Mouse (Mus musculus): ENCODE data around the gene Bbs10.

Bbs10 gene

GRCm38 (mm10) chr10:111298140-111299098 is at the start of gene Bbs10:
Gene Bbs10, plus strand, starts transcription at chr10:111298679.
- DNase-seq = peak; percentile 96 to 99

GRCm38 (mm10) chr10:111250192-111250591 is 48.3 kb upstream of the Bbs10 start:
- no peak for DNase-seq

DNA sequence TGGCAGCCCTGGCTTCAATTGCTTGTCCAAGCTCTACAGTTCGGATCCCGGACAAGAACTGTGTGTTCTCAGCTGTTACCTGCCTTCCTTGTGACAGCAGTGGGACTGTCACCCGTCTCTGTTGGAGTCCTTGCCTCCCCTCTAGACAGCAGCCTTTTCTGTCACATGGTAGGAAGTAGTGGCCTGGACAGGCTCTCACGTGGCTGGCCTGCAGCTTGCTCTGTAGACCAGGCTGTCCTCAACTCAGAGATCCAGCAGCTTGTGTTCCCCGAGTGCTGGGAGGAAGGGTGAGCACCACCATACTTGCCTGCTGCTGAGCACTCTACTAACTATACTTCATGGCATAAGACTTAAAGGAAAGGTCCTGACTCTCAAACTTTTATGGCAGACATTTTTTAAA is 46.8 kb upstream of the Bbs10 start:
- no peak for DNase-seq

DNA sequence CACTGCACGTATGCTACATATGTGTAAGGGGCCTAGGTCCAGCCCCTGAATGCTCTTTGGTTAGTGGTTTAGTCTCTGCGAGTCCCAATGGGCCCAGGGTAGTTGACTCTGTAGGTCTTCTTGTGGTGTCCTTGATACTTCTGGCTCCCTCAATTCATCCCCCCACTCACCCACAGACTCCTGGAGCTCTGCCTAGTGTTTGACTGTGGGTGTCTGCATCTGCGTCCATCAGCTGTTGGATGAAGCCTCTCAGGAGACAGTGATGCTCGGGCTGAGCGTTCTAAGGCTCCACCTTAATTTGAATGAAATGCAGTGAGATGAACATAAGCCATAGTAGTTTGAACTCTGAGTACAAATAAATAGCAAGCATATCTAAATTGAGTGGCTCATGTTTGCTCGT is 43.3 kb upstream of the Bbs10 start:
- no peak for DNase-seq

- no peak for DNase-seq
Observed at GRCm38 (mm10) chr10:111256156-111256555, 42.3 kb upstream of the Bbs10 start.

DNA sequence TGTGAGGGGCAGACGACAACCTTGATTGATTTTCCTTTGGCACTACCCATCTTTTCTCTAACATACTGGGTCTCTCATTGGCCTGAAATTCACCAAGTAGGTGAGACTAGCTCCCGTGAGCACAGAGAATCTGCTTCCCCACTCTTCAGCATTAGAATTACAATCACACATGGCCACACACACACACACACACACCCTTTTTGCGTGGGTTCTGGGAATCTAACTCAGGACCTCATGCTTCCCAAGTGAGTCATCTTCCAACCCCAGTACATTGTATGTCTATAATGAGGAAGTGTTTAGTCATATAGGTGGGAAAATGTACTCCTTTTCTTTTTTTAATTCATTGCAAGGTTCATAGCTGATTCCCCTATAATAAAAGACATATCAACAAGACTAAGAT is 41.1 kb upstream of the Bbs10 start:
- DNase-seq = no peak

- DNase-seq = peak; percentile 36 to 49
Observed at GRCm38 (mm10) chr10:111258256-111258655, 40.2 kb upstream of the Bbs10 start.

DNA sequence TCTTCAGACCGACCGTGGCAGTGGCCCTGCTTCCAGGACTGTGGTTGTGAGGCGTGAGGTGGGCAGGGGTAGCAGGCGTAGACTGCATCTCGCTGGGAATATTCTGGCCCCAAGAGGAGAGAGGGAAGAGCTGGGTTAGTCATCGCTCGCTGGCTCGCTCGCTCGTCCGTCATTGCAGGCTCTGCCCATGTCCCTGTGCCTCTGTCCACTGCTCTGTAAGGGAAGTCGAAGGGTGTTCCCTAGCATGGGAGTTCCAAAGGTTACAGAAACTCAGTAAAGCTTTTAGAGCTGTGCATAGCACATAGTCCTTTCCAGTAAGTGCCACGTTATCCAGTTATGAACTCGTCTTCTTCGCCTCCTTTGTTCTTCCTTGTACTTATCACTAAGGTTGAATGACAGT is 26.8 kb upstream of the Bbs10 start:
- peak in 1 of 2 experiments; percentile 13 for DNase-seq

DNA sequence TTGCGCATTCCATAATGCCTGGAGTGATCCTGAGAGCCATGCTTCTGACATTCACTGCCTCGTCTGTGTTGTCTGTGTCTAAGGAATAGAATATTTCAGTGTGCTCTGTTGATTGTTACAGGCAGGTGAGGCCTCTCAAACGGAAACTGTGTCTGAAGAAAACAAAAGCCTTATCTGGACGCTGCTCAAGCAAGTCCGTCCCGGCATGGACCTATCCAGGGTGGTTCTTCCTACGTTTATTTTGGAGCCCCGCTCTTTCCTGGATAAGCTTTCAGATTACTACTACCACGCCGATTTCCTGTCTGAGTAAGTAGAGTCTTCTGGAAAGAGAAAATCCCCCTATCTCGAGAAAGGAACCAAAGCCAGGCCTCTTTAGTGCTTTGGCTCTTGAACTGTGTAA is 25.6 kb upstream of the Bbs10 start:
- no peak for DNase-seq

DNA sequence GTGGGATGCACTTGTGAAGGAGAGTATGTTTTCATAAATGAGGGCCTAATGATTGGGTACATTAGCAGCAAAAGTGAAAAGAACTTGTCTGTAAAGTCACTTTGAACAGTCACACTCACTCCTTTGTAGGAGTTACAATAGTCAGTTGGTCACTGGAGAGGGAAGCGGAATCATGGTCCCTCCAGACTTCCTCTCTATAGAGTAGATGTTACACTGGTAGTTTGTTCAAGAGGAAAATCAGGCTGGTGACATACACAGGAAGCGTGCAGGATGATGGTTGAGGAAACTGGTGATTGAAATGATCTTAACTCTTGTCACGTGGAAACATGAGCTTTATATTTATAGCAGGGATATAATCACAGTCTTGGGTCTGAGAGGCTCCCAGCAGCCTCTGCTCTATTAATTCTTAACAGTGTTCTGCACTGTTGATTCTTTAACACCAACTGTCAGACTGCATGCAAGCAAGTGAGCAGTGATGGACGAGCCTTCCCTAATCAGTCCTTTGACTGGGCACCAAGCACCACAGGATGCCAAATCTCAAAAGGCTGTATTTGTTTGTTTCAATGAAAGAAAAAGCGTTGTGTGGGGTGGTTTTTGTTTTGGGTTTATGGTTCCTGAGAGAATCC is 24.9 kb upstream of the Bbs10 start:
- no peak for DNase-seq

GRCm38 (mm10) chr10:111275822-111276221 is 22.7 kb upstream of the Bbs10 start:
- DNase-seq = no peak

- no peak for DNase-seq
Observed at GRCm38 (mm10) chr10:111297631-111298030, 848 bp upstream of the Bbs10 start.

DNA sequence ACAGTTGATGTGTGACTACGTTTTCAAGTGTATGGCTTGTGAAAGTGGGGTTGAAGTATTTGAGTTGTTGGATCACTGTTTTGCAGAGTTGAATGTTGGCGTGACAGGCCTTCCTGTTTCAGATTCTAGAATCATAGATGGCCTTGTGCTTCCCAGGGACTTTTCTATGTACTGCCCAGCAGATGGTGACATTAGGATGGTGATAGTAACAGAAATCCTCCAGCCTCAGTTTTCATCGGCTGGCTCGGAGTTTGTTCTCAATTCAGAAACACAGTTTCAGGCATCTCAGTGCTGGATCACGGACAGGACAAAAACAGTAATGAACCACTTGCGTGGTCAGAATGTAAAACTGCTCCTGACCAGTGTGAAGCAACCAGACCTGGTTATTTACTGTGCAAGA is 1.1 kb downstream of the Bbs10 start:
- peak in 1 of 2 experiments; percentile 7 for DNase-seq

GRCm38 (mm10) chr10:111301041-111301440 is 2.6 kb downstream of the Bbs10 start:
- peak in 1 of 2 experiments; percentile 42 for DNase-seq

DNA sequence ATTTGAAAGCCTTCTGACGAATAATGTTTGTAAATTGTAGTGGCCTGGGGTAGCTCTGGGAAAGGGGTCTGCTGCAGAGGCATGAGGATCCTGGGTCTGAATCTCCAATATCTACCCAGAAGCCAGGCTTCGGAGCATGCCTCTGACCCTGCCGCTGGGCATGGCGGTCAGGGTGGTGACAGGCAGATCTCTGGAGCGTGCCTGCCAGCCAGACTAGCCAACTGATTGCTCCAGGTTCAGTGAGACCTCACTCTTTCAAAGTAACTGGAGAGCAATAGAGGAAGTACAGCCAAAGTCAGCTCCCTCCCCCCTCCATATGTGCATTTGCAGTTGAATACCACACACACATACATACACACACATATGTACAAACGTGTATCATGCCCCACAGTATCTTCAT is 4.0 kb downstream of the Bbs10 start:
- no peak for DNase-seq

GRCm38 (mm10) chr10:111308850-111309501 is 10.5 kb downstream of the Bbs10 start:
- DNase-seq = no peak

GRCm38 (mm10) chr10:111313282-111313681 is 14.8 kb downstream of the Bbs10 start:
- DNase-seq = no peak

- DNase-seq = no peak
Observed at GRCm38 (mm10) chr10:111314636-111315395, 16.3 kb downstream of the Bbs10 start.

DNA sequence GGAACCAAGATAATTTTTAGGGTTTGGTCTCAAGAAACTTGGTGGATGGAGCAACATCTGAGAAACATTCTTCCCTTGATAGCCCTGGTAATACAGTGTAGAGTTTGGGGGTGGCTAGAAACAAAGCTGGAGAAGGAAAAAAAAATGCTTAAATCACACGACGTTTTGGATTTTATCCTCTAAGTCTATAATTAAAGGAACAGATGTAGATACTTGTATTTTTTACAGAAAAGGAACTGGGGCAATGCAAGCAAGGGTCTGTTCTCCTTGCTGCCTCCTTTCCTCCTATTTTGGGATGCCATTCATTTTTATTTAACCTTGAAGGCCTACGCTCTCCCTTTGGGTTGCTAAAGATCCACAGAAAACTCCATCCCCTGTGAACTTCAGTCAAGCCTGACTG is 17.5 kb downstream of the Bbs10 start:
- DNase-seq = no peak

GRCm38 (mm10) chr10:111318021-111318420 is 19.5 kb downstream of the Bbs10 start:
- DNase-seq = no peak

DNA sequence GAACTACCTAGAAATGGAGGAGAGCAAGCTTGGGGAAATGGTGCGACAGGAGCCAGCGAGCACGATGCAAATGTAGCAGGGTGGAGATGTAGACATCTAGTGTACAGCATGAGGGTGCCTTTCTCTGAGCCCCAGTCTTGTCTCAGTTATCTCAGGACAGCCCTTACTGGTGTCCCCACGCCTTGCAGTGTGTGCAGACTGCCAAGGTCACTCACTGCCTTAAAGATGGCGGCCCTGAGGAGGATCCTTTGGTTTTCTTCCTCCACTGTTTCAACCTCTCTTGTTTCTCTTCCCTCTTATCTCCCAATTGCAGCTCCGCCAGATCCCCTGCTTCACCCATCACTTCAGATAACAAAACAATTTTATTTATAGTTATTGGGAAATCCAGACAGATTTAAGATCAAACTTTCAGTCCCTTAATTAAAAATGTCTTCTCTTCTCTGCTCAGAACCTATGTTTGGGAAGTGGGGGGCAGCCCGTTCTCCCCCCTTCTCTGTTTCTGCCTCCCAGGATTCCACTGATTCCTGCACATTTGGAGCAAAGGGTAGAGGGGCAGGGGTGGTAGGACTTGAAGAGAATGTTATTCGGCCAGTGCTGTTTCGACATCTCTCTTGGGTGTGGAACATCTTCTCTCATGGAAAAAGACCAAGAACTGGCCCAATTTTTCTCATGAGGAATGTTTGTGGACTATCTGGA is 20.5 kb downstream of the Bbs10 start:
- DNase-seq = no peak

DNA sequence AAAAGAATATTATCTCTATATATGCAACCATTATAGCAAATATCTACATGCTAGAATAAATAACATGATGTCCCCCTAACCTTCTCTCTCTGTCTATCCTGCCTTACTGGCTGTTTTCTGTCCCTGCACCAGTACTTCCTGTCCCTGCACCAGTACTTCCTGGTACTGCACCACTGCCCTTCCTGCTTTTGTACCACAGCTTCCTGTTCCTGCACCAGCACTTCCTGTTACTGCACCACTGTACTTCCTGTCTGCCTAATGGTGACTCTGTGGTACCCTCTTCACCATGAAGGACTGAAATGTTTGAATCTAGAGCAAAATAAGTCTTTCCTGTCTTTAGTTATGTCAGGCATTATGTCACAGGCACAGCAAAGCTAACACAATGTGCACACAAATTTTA is 22.1 kb downstream of the Bbs10 start:
- DNase-seq = no peak

All from kidney, postnatal 36 days (tissue).